Mouse (Mus musculus): Measurements from ENCODE around the gene Ccl26. TPM values are rescaled to one million over a fixed set of nuclear protein-coding genes. Genes with fewer than 3 reads are reported as not detected.

Ccl26 gene
- total RNA-seq (2023; ENCODE audit: inconsistent age) = not detected in 4 replicates

DNA sequence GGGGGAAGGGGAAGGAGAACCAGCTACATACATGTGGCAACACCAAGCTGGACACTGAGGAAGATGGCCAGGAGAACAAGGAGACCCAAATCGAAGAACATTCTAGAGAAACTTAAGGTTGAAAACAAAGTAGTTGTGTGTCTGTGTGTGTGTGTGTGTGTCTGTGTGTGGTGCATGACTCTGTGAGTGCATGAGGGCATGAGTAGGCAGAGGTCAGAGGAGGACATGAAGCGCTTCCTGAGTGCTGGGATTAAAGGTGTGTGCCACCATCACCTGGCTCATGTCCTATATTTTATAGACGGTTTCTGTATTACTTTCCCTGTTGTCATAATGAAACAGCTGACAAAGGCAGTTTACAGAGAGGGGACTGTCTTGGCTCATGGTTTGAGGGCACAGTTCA, at the start of gene Ccl26:
Gene Ccl26, minus strand, starts transcription at position 101 of the 400 bp plus-strand sequence.

DNA sequence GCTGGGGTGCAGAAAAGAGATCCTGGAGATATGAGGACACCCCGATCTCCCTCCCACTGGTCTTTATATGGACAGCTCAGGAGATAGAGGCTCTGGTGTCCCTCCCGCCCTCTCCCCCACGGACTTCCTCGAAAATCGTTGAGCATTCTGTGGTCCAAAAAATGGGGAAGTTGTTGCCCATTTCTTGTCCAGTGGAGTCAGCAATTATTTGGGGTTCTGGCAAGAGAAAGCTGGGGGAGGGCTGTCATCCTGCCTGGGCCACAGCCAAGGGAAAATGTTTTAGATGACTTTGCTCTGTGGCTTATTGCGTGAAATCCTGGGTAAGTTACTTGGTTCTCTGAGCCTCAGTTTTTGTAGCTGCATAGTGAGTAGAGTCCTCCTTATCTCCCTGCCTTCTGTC, 9.6 kb upstream of the Ccl26 start, which contains the start of gene Ccl24:
Gene Ccl24, minus strand, starts transcription at position 44 of the 400 bp plus-strand sequence.

DNA sequence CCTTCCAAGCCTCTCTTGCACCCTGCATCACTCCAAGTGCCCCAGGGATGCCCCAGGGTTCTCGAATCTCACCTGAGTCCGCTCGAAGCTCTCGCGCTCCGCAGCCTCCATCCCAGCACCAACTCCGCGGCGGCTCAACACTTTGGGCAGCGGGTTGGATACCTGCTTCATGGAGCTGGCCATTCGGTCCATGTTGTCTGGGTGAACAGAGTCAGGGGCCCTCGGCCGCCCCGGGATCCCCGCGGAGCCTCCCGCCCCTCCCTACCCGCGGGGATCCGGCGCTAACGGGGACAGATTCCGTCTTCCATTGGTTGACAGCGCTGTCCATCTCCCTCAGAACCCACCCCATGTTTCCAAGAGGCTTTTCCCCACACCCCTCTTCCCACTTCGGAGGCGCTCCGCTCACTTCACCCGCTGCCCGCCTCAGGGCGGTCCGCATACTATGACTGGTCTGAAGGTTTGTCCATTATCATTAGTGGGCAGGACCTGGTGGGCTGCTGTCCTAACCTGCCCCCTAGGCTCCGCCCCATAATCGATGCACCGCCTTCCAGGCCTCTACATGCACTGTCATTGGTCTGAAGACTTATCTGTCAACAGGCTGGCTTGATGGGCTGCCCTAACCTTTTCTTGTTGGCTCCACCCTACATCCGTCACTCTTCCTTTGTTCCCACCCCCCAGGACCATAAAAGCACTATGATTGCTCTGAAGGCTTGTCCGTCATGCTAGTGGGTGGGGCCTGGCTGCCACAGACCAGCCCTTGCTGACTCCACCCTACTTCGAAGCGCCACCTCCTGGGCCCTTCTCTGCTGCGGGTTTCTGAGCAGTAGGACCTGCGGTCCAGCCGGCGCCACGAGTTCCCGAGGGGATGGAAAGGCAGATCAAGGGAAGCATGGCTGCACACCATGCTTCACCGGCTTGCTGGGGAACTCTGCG, 18.2 kb downstream of the Ccl26 start, which contains the start of gene Hip1:
Gene Hip1, minus strand, starts transcription at position 256 of the 933 bp plus-strand sequence.

Other genes with a start within 250 kb of the Ccl26 start
- gene Fkbp6, start 213.5 kb downstream of the Ccl26 start, total RNA-seq (2023; ENCODE audit: inconsistent age) = 0.42 TPM in 1 of 4 replicates, not detected in the others
- not detected in 4 replicates for gene Trim50, start 210.3 kb downstream of the Ccl26 start, total RNA-seq (2023; ENCODE audit: inconsistent age)
- 32.8 to 38.3 TPM (median 33.9 TPM) in 4 replicates for gene Nsun5, start 193.6 kb downstream of the Ccl26 start, total RNA-seq (2023; ENCODE audit: inconsistent age)
- 56.7 to 63.2 TPM (median 58.0 TPM) in 4 replicates for gene Pom121, start 169.0 kb downstream of the Ccl26 start, total RNA-seq (2023; ENCODE audit: inconsistent age)
- 32.9 to 39.9 TPM (median 34.9 TPM) in 4 replicates for gene Hip1, start 18.4 kb downstream of the Ccl26 start, total RNA-seq (2023; ENCODE audit: inconsistent age)
- 0.42 to 1.4 TPM (median 1.2 TPM) in 3 of 4 replicates, not detected in the other for gene Ccl24, start 9.5 kb upstream of the Ccl26 start, total RNA-seq (2023; ENCODE audit: inconsistent age)
- gene Rhbdd2, start 69.0 kb upstream of the Ccl26 start, total RNA-seq (2023; ENCODE audit: inconsistent age) = 15.2 to 27.6 TPM (median 19.6 TPM) in 4 replicates
- 40.6 to 44.1 TPM (median 43.3 TPM) in 4 replicates for gene Por, start 106.5 kb upstream of the Ccl26 start, total RNA-seq (2023; ENCODE audit: inconsistent age)
- gene Tmem120a, start 180.9 kb upstream of the Ccl26 start, total RNA-seq (2023; ENCODE audit: inconsistent age) = 10.8 to 16.8 TPM (median 15.2 TPM) in 4 replicates
- 0.42 TPM in 1 of 4 replicates, not detected in the others for gene Styxl1, start 214.8 kb upstream of the Ccl26 start, total RNA-seq (2023; ENCODE audit: inconsistent age)
- gene Mdh2, start 214.9 kb upstream of the Ccl26 start, total RNA-seq (2023; ENCODE audit: inconsistent age) = 140 to 166 TPM (median 157 TPM) in 4 replicates
- gene Srrm3, start 243.3 kb upstream of the Ccl26 start, total RNA-seq (2023; ENCODE audit: inconsistent age) = not detected in 4 replicates